Mouse (Mus musculus): ENCODE results near the gene Atxn1.
A peak's percentile ranks its signal among the peaks of the same experiment; 100 is the strongest.

Atxn1 gene

GRCm38 (mm10) chr13:45628341-45628740, 336.5 kb downstream of the Atxn1 start:
- DNase-seq (ENCODE audit: low read depth), result no peak

GRCm38 (mm10) chr13:45627206-45627751, 337.5 kb downstream of the Atxn1 start:
- no peak for DNase-seq (ENCODE audit: low read depth)

- DNase-seq (ENCODE audit: low read depth), result no peak
Observed at GRCm38 (mm10) chr13:45625740-45626139, 339.1 kb downstream of the Atxn1 start.

- peak; percentile 11 for DNase-seq (ENCODE audit: low read depth)
Observed at GRCm38 (mm10) chr13:45623846-45624245, 341.0 kb downstream of the Atxn1 start.

- DNase-seq (ENCODE audit: low read depth), result no peak
Observed at GRCm38 (mm10) chr13:45622871-45623546, 341.8 kb downstream of the Atxn1 start.

GRCm38 (mm10) chr13:45620687-45621086, 344.1 kb downstream of the Atxn1 start:
- no peak for DNase-seq (ENCODE audit: low read depth)

GRCm38 (mm10) chr13:45620281-45620680, 344.5 kb downstream of the Atxn1 start:
- no peak for DNase-seq (ENCODE audit: low read depth)

GRCm38 (mm10) chr13:45617988-45618387, 346.8 kb downstream of the Atxn1 start:
- DNase-seq (ENCODE audit: low read depth), result no peak

- no peak for DNase-seq (ENCODE audit: low read depth)
Observed at GRCm38 (mm10) chr13:45614762-45615161, 350.0 kb downstream of the Atxn1 start.

- peak; percentile 15 for DNase-seq (ENCODE audit: low read depth)
Observed at GRCm38 (mm10) chr13:45613346-45613745, 351.5 kb downstream of the Atxn1 start.

- DNase-seq (ENCODE audit: low read depth), result no peak
Observed at GRCm38 (mm10) chr13:45611554-45611953, 353.3 kb downstream of the Atxn1 start.

- no peak for DNase-seq (ENCODE audit: low read depth)
Observed at GRCm38 (mm10) chr13:45609461-45609860, 355.3 kb downstream of the Atxn1 start.

- no peak for DNase-seq (ENCODE audit: low read depth)
Observed at GRCm38 (mm10) chr13:45608593-45608992, 356.2 kb downstream of the Atxn1 start.

- no peak for DNase-seq (ENCODE audit: low read depth)
Observed at GRCm38 (mm10) chr13:45607946-45608345, 356.9 kb downstream of the Atxn1 start.

GRCm38 (mm10) chr13:45603636-45604035, 361.2 kb downstream of the Atxn1 start:
- no peak for DNase-seq (ENCODE audit: low read depth)

GRCm38 (mm10) chr13:45600443-45600842, 364.4 kb downstream of the Atxn1 start:
- DNase-seq (ENCODE audit: low read depth), result no peak

- no peak for DNase-seq (ENCODE audit: low read depth)
Observed at GRCm38 (mm10) chr13:45599831-45600230, 365.0 kb downstream of the Atxn1 start.

GRCm38 (mm10) chr13:45595416-45595815, 369.4 kb downstream of the Atxn1 start:
- no peak for DNase-seq (ENCODE audit: low read depth)

- no peak for DNase-seq (ENCODE audit: low read depth)
Observed at GRCm38 (mm10) chr13:45593914-45594313, 370.9 kb downstream of the Atxn1 start.

GRCm38 (mm10) chr13:45590898-45591297, 373.9 kb downstream of the Atxn1 start:
- DNase-seq (ENCODE audit: low read depth), result no peak

- no peak for DNase-seq (ENCODE audit: low read depth)
Observed at GRCm38 (mm10) chr13:45583061-45583460, 381.7 kb downstream of the Atxn1 start.

GRCm38 (mm10) chr13:45582294-45582693, 382.5 kb downstream of the Atxn1 start:
- DNase-seq (ENCODE audit: low read depth), result no peak

GRCm38 (mm10) chr13:45579751-45580150, 385.1 kb downstream of the Atxn1 start:
- no peak for DNase-seq (ENCODE audit: low read depth)

- no peak for DNase-seq (ENCODE audit: low read depth)
Observed at GRCm38 (mm10) chr13:45577784-45578183, 387.0 kb downstream of the Atxn1 start.

Measured in c-Kit-positive CD71-positive TER-119-negative erythroid progenitor cells, embryonic 14.5 days (primary cell).